ENCODE assay signal across 16 mouse cellular contexts in genomic region chr6:136431169-136431895, GRCm38 (mm10). TPM values are rescaled to one million over a fixed set of nuclear protein-coding genes. Genes with fewer than 3 reads are reported as not detected.
A peak's percentile ranks its signal among the peaks of the same experiment; 100 is the strongest.
DNase-seq lines count a peak whose midpoint lies in the region; ATAC-seq and TF ChIP-seq lines count a peak whose summit lies in the region.
"Had no signal": no experiment of that assay in that cellular context is flagged by ENCODE, and none has a peak within 500 bp of the region (broad histone marks: within the 10 kb centered on the region; RNA-seq: fewer than 3 reads in every experiment).

No protein-coding gene starts in this region.

- DNase-seq in intestine, embryonic 14.5 days (ENCODE audit: low spot score): no peak
- DNase-seq in thymus, adult 2 months: no peak
- DNase-seq in thymus, postnatal 14 days: no peak
- DNase-seq in brain, embryonic 14.5 days (ENCODE audit: low read depth): peak; percentile 51
- DNase-seq in urinary bladder, postnatal 25 days (ENCODE audit: low spot score): no peak
- DNase-seq: adrenal gland, postnatal 36 days; cerebellum, adult 11-12 months; gastrocnemius, postnatal 36 days; layer of hippocampus, adult 9-11 months had no signal

- no peaks in the 10 kb centered on the region for H3K27me3 ChIP-seq in intestine, embryonic 14.5 days (replicated peaks; ENCODE audit: control insufficient read depth, insufficient read depth, low read length)
- no peaks in the 10 kb centered on the region for H3K27me3 ChIP-seq in intestine, postnatal 0 days (replicated peaks; ENCODE audit: control insufficient read depth, insufficient read depth, low read length)
- no peaks in the 10 kb centered on the region for H3K27me3 ChIP-seq in thymus, adult 2 months (ENCODE audit: control insufficient read depth, insufficient read depth, low read length)
- H3K27me3 ChIP-seq: forebrain, embryonic 13.5 days; limb, embryonic 15.5 days; Patski had no signal

- 42% methylated on average over 10 of the region's 10 CpGs for WGBS in intestine, embryonic 14.5 days
- WGBS in intestine, postnatal 0 days: 43% methylated on average over 10 of the region's 10 CpGs
- WGBS in thymus, adult 2 months: 55% methylated on average over 10 of the region's 10 CpGs

- no peak for TF ChIP-seq POLR2A in thymus, adult 2 months (IDR thresholded peaks at IDR 0.05; ENCODE audit: control insufficient read depth, extremely low read depth, insufficient read depth, low read length, poor library complexity)
- no peak for TF ChIP-seq POLR2A in brain, embryonic 14.5 days (IDR thresholded peaks at IDR 0.05; ENCODE audit: borderline replicate concordance, extremely low read depth, insufficient read depth, insufficient read length, poor library complexity, severe bottlenecking)

- H3K36me3 ChIP-seq in intestine, embryonic 14.5 days (ENCODE audit: control insufficient read depth, insufficient read depth, low read length): no peaks in the 10 kb centered on the region
- H3K36me3 ChIP-seq in intestine, postnatal 0 days (ENCODE audit: control insufficient read depth, insufficient read depth): no peaks in the 10 kb centered on the region
- no peaks in the 10 kb centered on the region for H3K36me3 ChIP-seq in thymus, adult 2 months (ENCODE audit: control insufficient read depth, insufficient read depth, low read length)
- H3K36me3 ChIP-seq: limb, embryonic 15.5 days had no signal

- TF ChIP-seq CTCF in intestine, postnatal 0 days (IDR thresholded peaks at IDR 0.05; ENCODE audit: low read depth): no peak
- no peak for TF ChIP-seq CTCF in thymus, adult 2 months (IDR thresholded peaks at IDR 0.05; ENCODE audit: borderline replicate concordance, control insufficient read depth, extremely low read depth, insufficient read depth, low read length, poor library complexity)
- TF ChIP-seq CTCF in brain, embryonic 14.5 days (IDR thresholded peaks at IDR 0.05; ENCODE audit: borderline replicate concordance, extremely low read depth, insufficient read depth, insufficient read length): no peak

- no peak overlapping the region for H3K4me3 ChIP-seq in intestine, embryonic 14.5 days (ENCODE audit: low read depth, low read length)
- no peak overlapping the region for H3K4me3 ChIP-seq in intestine, postnatal 0 days (ENCODE audit: low read depth, low read length)
- H3K4me3 ChIP-seq in thymus, adult 2 months (ENCODE audit: control insufficient read depth, insufficient read depth, low read length): no peak overlapping the region
- H3K4me3 ChIP-seq: forebrain, embryonic 13.5 days; limb, embryonic 15.5 days had no signal

- ATAC-seq in intestine, embryonic 14.5 days (replicated peaks; ENCODE audit: low FRiP score, low TSS enrichment, low read depth): no peak
- no peak for ATAC-seq in intestine, postnatal 0 days
- no peak for ATAC-seq in frontal cortex, adult (ENCODE audit: low TSS enrichment)
- ATAC-seq: forebrain, embryonic 13.5 days; hindbrain, embryonic 16.5 days; Patski had no signal

- 0 out of 2 replicates have a peak, but pooled peaks cover 5% of the 10 kb centered on the region for H3K4me1 ChIP-seq in intestine, embryonic 14.5 days (replicated peaks; ENCODE audit: control insufficient read depth, insufficient read depth, low read length)
- no peaks in the 10 kb centered on the region for H3K4me1 ChIP-seq in intestine, postnatal 0 days (replicated peaks; ENCODE audit: control insufficient read depth, insufficient read depth, low read length)
- peaks cover 14% of the 10 kb centered on the region for H3K4me1 ChIP-seq in thymus, adult 2 months (replicated peaks; ENCODE audit: control insufficient read depth, insufficient read depth, low read length)
- H3K4me1 ChIP-seq: limb, embryonic 15.5 days had no signal

- no peaks in the 10 kb centered on the region for H3K9me3 ChIP-seq in intestine, embryonic 14.5 days (ENCODE audit: control insufficient read depth, low read length)
- no peaks in the 10 kb centered on the region for H3K9me3 ChIP-seq in intestine, postnatal 0 days (ENCODE audit: control insufficient read depth)
- H3K9me3 ChIP-seq: forebrain, embryonic 13.5 days; limb, embryonic 15.5 days had no signal

- H3K9ac ChIP-seq in intestine, embryonic 14.5 days (ENCODE audit: low read length): no peak overlapping the region
- H3K9ac ChIP-seq in intestine, postnatal 0 days (ENCODE audit: low read depth, low read length): no peak overlapping the region
- H3K9ac ChIP-seq: forebrain, embryonic 13.5 days; limb, embryonic 15.5 days had no signal

- peak overlapping the region; percentile 54; the same call in 1 of the 2 replicates for H3K27ac ChIP-seq in intestine, embryonic 14.5 days (ENCODE audit: low read depth)
- no peak overlapping the region for H3K27ac ChIP-seq in intestine, postnatal 0 days (ENCODE audit: low read depth, low read length)
- H3K27ac ChIP-seq in thymus, adult 2 months (ENCODE audit: control insufficient read depth, insufficient read depth, low read length): peak overlapping the region; percentile 52
- H3K27ac ChIP-seq: forebrain, embryonic 13.5 days; limb, embryonic 15.5 days; macrophage had no signal

- no peak overlapping the region for H3K4me2 ChIP-seq in intestine, embryonic 14.5 days (ENCODE audit: low read length)
- no peak overlapping the region for H3K4me2 ChIP-seq in intestine, postnatal 0 days (replicated peaks; ENCODE audit: low read depth)
- H3K4me2 ChIP-seq: forebrain, embryonic 13.5 days; limb, embryonic 15.5 days had no signal

RNA-seq across cellular contexts. Expression of gene E330021D16Rik, which starts 16.0 kb away (rescaled TPM):
- 0.11 TPM in 1 of 2 replicates, not detected in the other for polyA plus RNA-seq in intestine, embryonic 14.5 days (2014; fragmentation: Nextera tagmentation; extraction: Ambion mirVana)
- not detected in 2 replicates for polyA plus RNA-seq in intestine, postnatal 0 days (2015; fragmentation: Nextera tagmentation; extraction: Ambion mirVana)
- 0.12 and 0.14 TPM in 2 replicates for polyA plus RNA-seq in thymus, adult 2 months (2012; rRNA removed)
- not detected in 2 replicates for polyA plus RNA-seq in brain, embryonic 14.5 days (2012; rRNA removed)
- polyA plus RNA-seq: forebrain, embryonic 13.5 days; hindbrain, embryonic 16.5 days; limb, embryonic 15.5 days; macrophage; Patski had no signal
